Mouse (Mus musculus): ENCODE data around the gene Pde3b.

GRCm38 (mm10) chr7:114454858-114455257, 39.8 kb downstream of the Pde3b start:
- TF ChIP-seq CTCF (IDR thresholded peaks at IDR 0.05; ENCODE audit: control insufficient read depth, insufficient read depth, insufficient replicate concordance, low read depth, low read length) (no peak), POLR2A (IDR thresholded peaks at IDR 0.05; ENCODE audit: control insufficient read depth, low read depth, low read length) (no peak)
